In the genomic region with DNA sequence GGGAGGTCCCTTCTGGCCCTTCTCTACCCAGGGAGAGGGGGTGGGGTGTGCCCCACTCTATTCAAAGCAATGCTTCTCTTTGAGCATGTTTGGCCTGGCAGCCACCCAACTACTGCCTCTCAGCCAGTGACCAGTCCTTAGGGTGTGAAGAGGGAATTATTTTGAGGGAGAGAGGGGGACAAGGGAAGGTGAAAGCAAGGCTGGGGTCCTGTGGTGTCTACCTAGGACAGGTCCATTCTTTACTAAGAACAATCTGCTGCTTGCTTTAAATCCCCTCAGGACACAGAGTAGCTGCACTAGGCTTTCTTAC, we compare ENCODE assay signal across 9 mouse cellular contexts. TPM values are rescaled to one million over a fixed set of nuclear protein-coding genes. Genes with fewer than 3 reads are reported as not detected.
DNase-seq lines count a peak whose midpoint lies in the region; ATAC-seq and TF ChIP-seq lines count a peak whose summit lies in the region.
"Had no signal": no experiment of that assay in that cellular context is flagged by ENCODE, and none has a peak within 500 bp of the region (broad histone marks: within the 10 kb centered on the region; RNA-seq: fewer than 3 reads in every experiment).

No protein-coding gene starts in this region.

- no peak overlapping the region for H3K9ac ChIP-seq in forebrain, embryonic 12.5 days
- no peak overlapping the region for H3K9ac ChIP-seq in forebrain, embryonic 11.5 days (ENCODE audit: low read length)
- H3K9ac ChIP-seq in ES-E14 (ENCODE audit: insufficient read depth, low read depth, low read length, poor library complexity, severe bottlenecking), result no peak overlapping the region
- H3K9ac ChIP-seq in heart, embryonic 12.5 days, result no peak overlapping the region

- no peak overlapping the region for H3K4me2 ChIP-seq in forebrain, embryonic 12.5 days
- H3K4me2 ChIP-seq in forebrain, embryonic 11.5 days (ENCODE audit: low read depth, low read length, severe bottlenecking), result no peak overlapping the region
- peak overlapping the region; percentile 27; the same call in 1 of the 2 replicates for H3K4me2 ChIP-seq in heart, embryonic 12.5 days

- no peaks in the 10 kb centered on the region for H3K36me3 ChIP-seq in forebrain, embryonic 12.5 days (replicated peaks)
- H3K36me3 ChIP-seq in forebrain, embryonic 11.5 days (ENCODE audit: control insufficient read depth, insufficient read depth, low read length), result no peaks in the 10 kb centered on the region
- H3K36me3 ChIP-seq in ES-E14 (ENCODE audit: control insufficient read depth, insufficient read depth, low read length, poor library complexity, severe bottlenecking), result no peaks in the 10 kb centered on the region
- no peaks in the 10 kb centered on the region for H3K36me3 ChIP-seq in heart, embryonic 12.5 days

- ATAC-seq in forebrain, embryonic 12.5 days (ENCODE audit: low FRiP score), result no peak
- ATAC-seq in forebrain, embryonic 11.5 days (replicated peaks; ENCODE audit: low FRiP score), result no peak
- peak; percentile 60; the same call in 1 of the 2 replicates for ATAC-seq in heart, embryonic 12.5 days (ENCODE audit: insufficient number of reproducible peaks, low FRiP score)

- H3K9me3 ChIP-seq in forebrain, embryonic 12.5 days, result no peaks in the 10 kb centered on the region
- H3K9me3 ChIP-seq in forebrain, embryonic 11.5 days (ENCODE audit: control insufficient read depth, low read length), result no peaks in the 10 kb centered on the region
- no peaks in the 10 kb centered on the region for H3K9me3 ChIP-seq in ES-E14 (ENCODE audit: control insufficient read depth, insufficient read depth, low read depth, low read length)
- H3K9me3 ChIP-seq in heart, embryonic 12.5 days (replicated peaks), result no peaks in the 10 kb centered on the region

- peaks cover 17% of the 10 kb centered on the region for H3K4me1 ChIP-seq in forebrain, embryonic 12.5 days
- peaks cover 2% of the 10 kb centered on the region; the same call in 1 of the 2 replicates for H3K4me1 ChIP-seq in forebrain, embryonic 11.5 days (replicated peaks; ENCODE audit: control insufficient read depth, insufficient read depth, low read length)
- H3K4me1 ChIP-seq in ES-E14 (ENCODE audit: control insufficient read depth in 2 of 2, insufficient read depth in 2 of 2, low read length in 2 of 2, poor library complexity in 1 of 2), result peaks cover 4 to 24% of the 10 kb centered on the region in 2 experiments
- peaks cover 48% of the 10 kb centered on the region for H3K4me1 ChIP-seq in heart, embryonic 12.5 days (replicated peaks)

- H3K27me3 ChIP-seq in forebrain, embryonic 12.5 days, result peaks cover 40% of the 10 kb centered on the region
- H3K27me3 ChIP-seq in forebrain, embryonic 11.5 days (ENCODE audit: control insufficient read depth, insufficient read depth, low read length), result peaks cover 17% of the 10 kb centered on the region
- H3K27me3 ChIP-seq in heart, embryonic 12.5 days (replicated peaks), result peaks cover 20% of the 10 kb centered on the region

- 0 out of 2 replicates have a peak overlapping the region, but pooled peaks have one; percentile 19 for H3K27ac ChIP-seq in forebrain, embryonic 12.5 days
- H3K27ac ChIP-seq in forebrain, embryonic 11.5 days (ENCODE audit: low read depth, low read length), result no peak overlapping the region
- H3K27ac ChIP-seq in ES-E14 (ENCODE audit: insufficient read depth, low read depth, low read length, poor library complexity, severe bottlenecking), result peak overlapping the region; percentile 3; the same call in 1 of the 2 replicates
- peak overlapping the region; percentile 73; the same call in 1 of the 2 replicates for H3K27ac ChIP-seq in heart, embryonic 12.5 days (ENCODE audit: poor library complexity, severe bottlenecking)

- no peak overlapping the region for H3K4me3 ChIP-seq in forebrain, embryonic 12.5 days (replicated peaks)
- H3K4me3 ChIP-seq in forebrain, embryonic 11.5 days (ENCODE audit: low read depth, low read length), result no peak overlapping the region
- H3K4me3 ChIP-seq in ES-E14 (ENCODE audit: insufficient read depth in 1 of 2, low read depth in 1 of 2, low read length in 2 of 2, poor library complexity in 1 of 2, severe bottlenecking in 1 of 2), result no peak overlapping the region
- no peak overlapping the region for H3K4me3 ChIP-seq in heart, embryonic 12.5 days

- no peak for DNase-seq in forebrain, embryonic 11.5 days (ENCODE audit: low spot score)
- no peak for DNase-seq in ES-E14 (ENCODE audit: low read depth, low spot score)
- peak; percentile 68 to 71 for DNase-seq in kidney, postnatal 25 days
- no peak for DNase-seq in layer of hippocampus, adult 9-11 months
- no peak for DNase-seq in embryo, embryonic 10.5 days (ENCODE audit: low spot score)
- no peak for DNase-seq in Muller cell, postnatal 12 days (ENCODE audit: inconsistent ontology term)

- in situ Hi-C loops in ES-E14 (cut with MboI; ENCODE audit: low sequenced_read_pairs in 2 of 2, unreplicated experiment in 2 of 2), result no loop called here

TF ChIP-seq in ES-E14, 5 proteins besides CTCF, POLR2A, EP300 and RAD21:
- TF ChIP-seq ZC3H11A (IDR thresholded peaks at IDR 0.05; ENCODE audit: borderline replicate concordance, low read depth, low read length), result no peak
- TF ChIP-seq MAFK (IDR thresholded peaks at IDR 0.05; ENCODE audit: insufficient read depth, low read depth, low read length), result no peak
- no peak for TF ChIP-seq CHD2 (IDR thresholded peaks at IDR 0.05; ENCODE audit: low read depth, low read length)
- no peak for TF ChIP-seq HCFC1 (IDR thresholded peaks at IDR 0.05; ENCODE audit: borderline replicate concordance, insufficient read depth, low read length)
- TF ChIP-seq ZNF384 (IDR thresholded peaks at IDR 0.05; ENCODE audit: low read depth, low read length), result no peak

RNA-seq across cellular contexts. Expression of a gene that starts 11.4 kb away (rescaled TPM):
- polyA plus RNA-seq in forebrain, embryonic 12.5 days (2016; fragmentation: Nextera tagmentation; extraction: Ambion mirVana), result 0.29 and 0.35 TPM in 2 replicates
- 0.29 and 0.68 TPM in 2 replicates for polyA plus RNA-seq in forebrain, embryonic 11.5 days (2014; fragmentation: Nextera tagmentation; extraction: Ambion mirVana)
- 0.36 TPM in 1 of 2 replicates, not detected in the other for total RNA-seq in ES-E14 (2012; rRNA removed)
- polyA plus RNA-seq in heart, embryonic 12.5 days (2016; fragmentation: Nextera tagmentation; extraction: Ambion mirVana), result 1.4 and 1.6 TPM in 2 replicates

RNA-seq across cellular contexts. Expression of a gene that starts 14.0 kb away (rescaled TPM):
- 1.5 and 2.7 TPM in 2 replicates for polyA plus RNA-seq in forebrain, embryonic 12.5 days (2016; fragmentation: Nextera tagmentation; extraction: Ambion mirVana)
- 1.9 and 2.1 TPM in 2 replicates for polyA plus RNA-seq in forebrain, embryonic 11.5 days (2014; fragmentation: Nextera tagmentation; extraction: Ambion mirVana)
- total RNA-seq in ES-E14 (2012; rRNA removed), result 0.79 and 1.3 TPM in 2 replicates
- 3.4 and 3.5 TPM in 2 replicates for polyA plus RNA-seq in heart, embryonic 12.5 days (2016; fragmentation: Nextera tagmentation; extraction: Ambion mirVana)

RNA-seq across cellular contexts. Expression of a gene that starts 19.6 kb away (rescaled TPM):
- 0.08 and 0.22 TPM in 2 replicates for polyA plus RNA-seq in forebrain, embryonic 12.5 days (2016; fragmentation: Nextera tagmentation; extraction: Ambion mirVana)
- not detected in 2 replicates for polyA plus RNA-seq in forebrain, embryonic 11.5 days (2014; fragmentation: Nextera tagmentation; extraction: Ambion mirVana)
- total RNA-seq in ES-E14 (2012; rRNA removed), result 0.09 TPM in 1 of 2 replicates, not detected in the other
- polyA plus RNA-seq in heart, embryonic 12.5 days (2016; fragmentation: Nextera tagmentation; extraction: Ambion mirVana), result 0.32 TPM in 1 of 2 replicates, not detected in the other
- polyA plus RNA-seq: liver, embryonic 16.5 days had no signal

RNA-seq across cellular contexts. Expression of a gene that starts 24.0 kb away (rescaled TPM):
- polyA plus RNA-seq in forebrain, embryonic 12.5 days (2016; fragmentation: Nextera tagmentation; extraction: Ambion mirVana), result 14.7 and 20.0 TPM in 2 replicates
- 13.8 and 14.9 TPM in 2 replicates for polyA plus RNA-seq in forebrain, embryonic 11.5 days (2014; fragmentation: Nextera tagmentation; extraction: Ambion mirVana)
- total RNA-seq in ES-E14 (2012; rRNA removed), result 33.8 and 53.8 TPM in 2 replicates
- 12.1 and 12.9 TPM in 2 replicates for polyA plus RNA-seq in heart, embryonic 12.5 days (2016; fragmentation: Nextera tagmentation; extraction: Ambion mirVana)

RNA-seq across cellular contexts. Expression of a gene that starts 39.9 kb away (rescaled TPM):
- 11.0 and 13.9 TPM in 2 replicates for polyA plus RNA-seq in forebrain, embryonic 12.5 days (2016; fragmentation: Nextera tagmentation; extraction: Ambion mirVana)
- 4.1 and 4.6 TPM in 2 replicates for polyA plus RNA-seq in forebrain, embryonic 11.5 days (2014; fragmentation: Nextera tagmentation; extraction: Ambion mirVana)
- 1.2 and 1.9 TPM in 2 replicates for total RNA-seq in ES-E14 (2012; rRNA removed)
- 13.4 and 13.6 TPM in 2 replicates for polyA plus RNA-seq in heart, embryonic 12.5 days (2016; fragmentation: Nextera tagmentation; extraction: Ambion mirVana)

Comparison
In these comparisons a context has a peak if more than half of its experiments do, and no peak if none do; other contexts are left out.
1. DNase-seq: peak in kidney, postnatal 25 days (2 of 2); none in forebrain, embryonic 11.5 days (single experiment), ES-E14 (single experiment), layer of hippocampus, adult 9-11 months (single experiment), embryo, embryonic 10.5 days (single experiment) and Muller cell, postnatal 12 days (single experiment).